Mouse (Mus musculus) forebrain, embryonic 12.5 days (tissue): ENCODE measurements at regions not wholly inside any gene's neighbourhood (a gene's known extent, or its start where the extent isn't known, plus 50 kb on each side); places are given as distances from the start of the nearest gene placed in this dataset.
A peak's percentile ranks its signal among the peaks of the same experiment; 100 is the strongest.

Experiments used
- ATAC-seq: fragments of 200-750 bp; cut with Nextera tagmentation; 2 replicates; pipeline ENCODE4 v1.8.0; 2017; ENCODE audit warnings: moderate TSS enrichment; ENCODE audit not compliant: low FRiP score
- H3K27ac ChIP-seq: fragments of 300-500 bp; sonication (generic); 2 replicates; pipeline ENCODE4 v1.5.1; 2016; ENCODE audit warnings: mild to moderate bottlenecking
- H3K27me3 ChIP-seq: fragments of 300-500 bp; sonication (generic); 2 replicates; pipeline ENCODE4 v1.6.1; 2016; ENCODE audit warnings: mild to moderate bottlenecking
- H3K36me3 ChIP-seq: fragments of 300-500 bp; sonication (generic); replicated peaks from 2 replicates; pipeline ENCODE4 v1.6.1; 2016; ENCODE audit warnings: mild to moderate bottlenecking
- H3K4me1 ChIP-seq: fragments of 300-500 bp; sonication (generic); 2 replicates; pipeline ENCODE4 v1.6.1; 2016
- H3K4me2 ChIP-seq: fragments of 300-500 bp; sonication (generic); 2 replicates; pipeline ENCODE4 v1.6.1; 2016; ENCODE audit warnings: mild to moderate bottlenecking, moderate library complexity
- H3K4me3 ChIP-seq: fragments of 300-500 bp; sonication (generic); replicated peaks from 2 replicates; pipeline ENCODE4 v1.5.1; 2016; ENCODE audit warnings: mild to moderate bottlenecking
- H3K9ac ChIP-seq: fragments of 300-500 bp; sonication (generic); 2 replicates; pipeline ENCODE4 v1.6.1; 2016; ENCODE audit warnings: mild to moderate bottlenecking
- H3K9me3 ChIP-seq: fragments of 300-500 bp; sonication (generic); 2 replicates; pipeline ENCODE4 v1.6.1; 2016
- WGBS: fragments of 180-500 bp; shearing (Covaris S2); methylation state at CpG from one replicate; pipeline ENCODE4 v1.1.7; 2016; 5-methylcytosine and 5-hydroxymethylcytosine counted together

DNA sequence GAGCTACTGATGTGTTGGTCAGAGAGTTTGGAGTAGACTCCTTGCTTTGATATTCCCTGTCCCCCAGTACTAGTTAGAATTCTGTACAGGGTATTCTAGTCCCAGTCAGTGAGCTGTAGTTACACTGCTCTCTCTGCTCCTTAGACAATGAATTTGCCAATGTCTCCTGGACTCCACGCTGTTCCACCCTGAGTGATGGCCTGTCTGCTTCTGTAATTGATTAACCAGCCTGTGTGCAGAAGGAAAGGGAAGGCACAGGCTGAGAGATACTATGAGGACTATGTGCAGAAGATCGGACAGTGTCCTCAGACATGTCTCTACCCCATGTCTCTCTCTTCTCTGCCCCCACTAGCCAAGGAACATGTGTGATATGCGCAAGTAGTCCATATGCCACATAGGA is 209.9 kb downstream of the Brms1l start:
- no peaks in the 10 kb centered on the region for H3K36me3 ChIP-seq
- no peaks in the 10 kb centered on the region for H3K4me1 ChIP-seq
- H3K27ac ChIP-seq: no peak overlapping the region
- H3K27me3 ChIP-seq: no peaks in the 10 kb centered on the region; the same call in 1 of the 2 replicates
- ATAC-seq: no peak
- H3K9ac ChIP-seq: no peak overlapping the region
- H3K4me2 ChIP-seq: no peak overlapping the region
- no peaks in the 10 kb centered on the region for H3K9me3 ChIP-seq
- H3K4me3 ChIP-seq: no peak overlapping the region
- WGBS: 86% methylated on average over 3 of the region's 3 CpGs

DNA sequence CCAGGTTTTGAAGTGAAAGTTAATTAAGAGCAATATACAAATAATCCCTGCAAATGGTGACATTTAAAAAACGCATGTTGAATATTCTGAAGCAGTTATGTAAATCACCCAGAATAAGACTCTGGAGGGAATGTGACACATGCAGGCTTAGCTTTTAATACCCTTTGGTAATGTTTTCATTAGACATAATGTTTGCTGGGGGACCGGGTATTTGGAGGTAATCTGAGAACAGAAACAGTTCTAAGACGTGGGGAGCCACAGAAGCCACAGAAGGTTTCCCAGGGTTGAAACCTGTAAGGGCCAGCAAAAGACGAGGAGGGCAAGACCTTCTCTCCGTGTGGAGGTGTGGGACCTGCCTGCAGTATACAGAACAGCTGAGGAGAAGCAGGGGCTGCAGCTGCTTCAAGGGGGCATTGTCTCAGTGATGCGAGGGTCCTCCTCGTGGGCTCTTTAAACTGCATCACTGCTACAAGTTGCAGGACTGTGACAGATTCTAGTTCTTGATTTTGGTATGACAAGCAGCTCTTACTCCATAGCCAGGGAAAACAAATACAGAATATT is 184.9 kb downstream of the Brms1l start:
- ATAC-seq: 0 out of 2 replicates have a peak, but pooled peaks have one; percentile 51
- no peak overlapping the region for H3K9ac ChIP-seq

DNA sequence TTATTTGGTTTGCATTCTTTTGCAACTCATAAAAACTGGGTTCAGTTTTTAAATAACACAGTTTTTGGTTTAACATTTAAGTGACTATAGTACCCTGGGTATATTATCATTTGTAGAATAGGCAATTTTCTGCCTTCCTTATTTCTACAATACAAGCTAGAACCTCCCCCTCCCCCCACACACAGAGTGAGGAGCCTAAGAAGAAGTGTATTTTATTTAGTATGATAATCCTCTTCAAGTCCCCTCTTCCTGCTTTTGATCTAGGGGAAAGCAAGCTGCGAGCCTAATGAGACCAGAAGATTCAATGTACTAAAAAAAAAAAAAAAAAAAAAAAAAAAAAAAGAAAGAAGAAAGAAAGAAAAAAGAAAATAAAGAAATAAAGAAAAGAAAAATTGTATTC is 184.4 kb downstream of the Brms1l start:
- H3K4me1 ChIP-seq: peaks cover 13% of the 10 kb centered on the region
- H3K27me3 ChIP-seq: peaks cover 11% of the 10 kb centered on the region
- no peaks in the 10 kb centered on the region for H3K9me3 ChIP-seq
- H3K4me3 ChIP-seq: no peak overlapping the region
- no peak overlapping the region for H3K4me2 ChIP-seq
- 0% methylated on average over 1 of the region's 1 CpGs for WGBS
- no peaks in the 10 kb centered on the region for H3K36me3 ChIP-seq
- ATAC-seq: no peak
- no peak overlapping the region for H3K27ac ChIP-seq
- no peak overlapping the region for H3K9ac ChIP-seq

More for the DNA sequence above, 184.9 kb downstream of the Brms1l start:
- peaks cover 11% of the 10 kb centered on the region for H3K27me3 ChIP-seq
- 5% methylated on average over 7 of the region's 7 CpGs for WGBS
- peak overlapping the region; percentile 8; the same call in 1 of the 2 replicates for H3K4me2 ChIP-seq
- H3K4me1 ChIP-seq: peaks cover 13% of the 10 kb centered on the region
- H3K9me3 ChIP-seq: no peaks in the 10 kb centered on the region
- no peaks in the 10 kb centered on the region for H3K36me3 ChIP-seq
- H3K27ac ChIP-seq: 0 out of 2 replicates have a peak overlapping the region, but pooled peaks have one; percentile 36
- H3K4me3 ChIP-seq: no peak overlapping the region

GRCm38 (mm10) chr12:56009976-56010375 is 173.9 kb downstream of the Brms1l start:
- Histone ChIP-seq H3K36me3 (no peaks in the 10 kb centered on the region), H3K4me3 (no peak overlapping the region), H3K27ac (no peak overlapping the region), H3K9ac (no peak overlapping the region), H3K27me3 (peaks cover 66% of the 10 kb centered on the region), H3K4me1 (peaks cover 4% of the 10 kb centered on the region), H3K9me3 (no peaks in the 10 kb centered on the region), H3K4me2 (no peak overlapping the region)
- no peak for ATAC-seq
- WGBS: 82% methylated on average over 4 of the region's 4 CpGs

- H3K36me3 ChIP-seq: no peaks in the 10 kb centered on the region
- H3K27me3 ChIP-seq: peaks cover 64% of the 10 kb centered on the region
- H3K4me2 ChIP-seq: no peak overlapping the region
- H3K9ac ChIP-seq: no peak overlapping the region
- H3K4me1 ChIP-seq: peaks cover 16% of the 10 kb centered on the region
- 51% methylated on average over 4 of the region's 4 CpGs for WGBS
- no peak overlapping the region for H3K27ac ChIP-seq
- ATAC-seq: no peak
- no peak overlapping the region for H3K4me3 ChIP-seq
- H3K9me3 ChIP-seq: no peaks in the 10 kb centered on the region
These were observed 169.7 kb downstream of the Brms1l start for GRCm38 (mm10) chr12:56005846-56006245.

- peak; percentile 51 for ATAC-seq
- H3K4me2 ChIP-seq: no peak overlapping the region
- peaks cover 16% of the 10 kb centered on the region for H3K4me1 ChIP-seq
- H3K9ac ChIP-seq: no peak overlapping the region
- WGBS: 5% methylated on average over 6 of the region's 6 CpGs
- H3K27me3 ChIP-seq: peaks cover 63% of the 10 kb centered on the region
- no peaks in the 10 kb centered on the region for H3K36me3 ChIP-seq
- H3K4me3 ChIP-seq: no peak overlapping the region
- H3K9me3 ChIP-seq: no peaks in the 10 kb centered on the region
- H3K27ac ChIP-seq: peak overlapping the region; percentile 59; the same call in 1 of the 2 replicates
These were observed 169.2 kb downstream of the Brms1l start for GRCm38 (mm10) chr12:56005321-56005720.

DNA sequence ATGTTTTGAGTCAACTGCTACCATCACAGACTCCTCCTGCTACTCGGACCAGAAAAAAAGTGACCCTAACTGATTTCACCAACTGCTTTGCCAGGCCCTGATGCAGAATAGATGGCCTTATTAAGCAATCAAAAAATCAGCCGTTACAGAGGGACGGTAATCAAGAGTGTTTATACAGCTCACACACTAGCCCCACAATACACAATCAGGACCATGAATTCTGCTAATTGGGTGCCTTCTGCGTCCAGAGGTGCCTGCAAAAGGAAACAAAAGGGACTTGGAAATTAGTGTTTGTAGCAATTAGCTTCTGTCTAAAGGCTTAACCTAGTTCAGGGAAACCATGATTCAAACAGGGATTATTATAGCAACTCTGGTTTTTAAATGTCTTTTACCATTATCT is 168.4 kb downstream of the Brms1l start:
- Histone ChIP-seq H3K4me1 (peaks cover 16% of the 10 kb centered on the region), H3K27ac (no peak overlapping the region), H3K9me3 (no peaks in the 10 kb centered on the region), H3K4me2 (no peak overlapping the region), H3K9ac (no peak overlapping the region), H3K36me3 (no peaks in the 10 kb centered on the region), H3K27me3 (peaks cover 60% of the 10 kb centered on the region), H3K4me3 (no peak overlapping the region)
- WGBS: 10% methylated on average over 4 of the region's 4 CpGs
- ATAC-seq: peak; percentile 87

DNA sequence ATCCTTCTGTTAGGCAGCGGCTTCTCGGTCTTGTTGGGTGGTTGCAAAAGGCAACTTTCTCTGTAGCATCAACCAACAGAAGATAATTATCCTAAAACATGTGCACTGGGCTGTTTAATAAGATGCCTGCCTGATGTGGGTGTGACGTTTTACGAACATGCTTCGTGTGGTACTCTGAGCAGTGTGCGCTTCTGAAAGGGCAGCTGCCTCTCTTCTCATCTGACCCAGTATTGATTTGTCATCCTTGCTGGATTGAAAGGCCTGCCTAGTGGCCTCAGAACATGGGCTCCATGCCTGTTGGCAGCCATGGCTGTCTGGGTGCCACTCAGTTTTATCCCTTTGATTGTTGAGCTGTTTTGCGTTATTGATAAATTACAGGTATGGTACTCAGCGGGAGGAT is 167.4 kb downstream of the Brms1l start:
- 68% methylated on average over 8 of the region's 8 CpGs for WGBS
- H3K4me2 ChIP-seq: no peak overlapping the region
- H3K27ac ChIP-seq: no peak overlapping the region
- no peaks in the 10 kb centered on the region for H3K36me3 ChIP-seq
- H3K9ac ChIP-seq: no peak overlapping the region
- no peak overlapping the region for H3K4me3 ChIP-seq
- ATAC-seq: no peak
- H3K27me3 ChIP-seq: peaks cover 56% of the 10 kb centered on the region
- H3K4me1 ChIP-seq: peaks cover 16% of the 10 kb centered on the region
- H3K9me3 ChIP-seq: no peaks in the 10 kb centered on the region

- H3K4me2 ChIP-seq: no peak overlapping the region
- peaks cover 42% of the 10 kb centered on the region for H3K27me3 ChIP-seq
- H3K36me3 ChIP-seq: no peaks in the 10 kb centered on the region
- peaks cover 5% of the 10 kb centered on the region; the same call in 1 of the 2 replicates for H3K4me1 ChIP-seq
- WGBS: 49% methylated on average over 3 of the region's 3 CpGs
- H3K27ac ChIP-seq: no peak overlapping the region
- no peaks in the 10 kb centered on the region for H3K9me3 ChIP-seq
- ATAC-seq: no peak
- H3K4me3 ChIP-seq: no peak overlapping the region
- H3K9ac ChIP-seq: no peak overlapping the region
These were observed 160.7 kb downstream of the Brms1l start for GRCm38 (mm10) chr12:55996585-55997377.

DNA sequence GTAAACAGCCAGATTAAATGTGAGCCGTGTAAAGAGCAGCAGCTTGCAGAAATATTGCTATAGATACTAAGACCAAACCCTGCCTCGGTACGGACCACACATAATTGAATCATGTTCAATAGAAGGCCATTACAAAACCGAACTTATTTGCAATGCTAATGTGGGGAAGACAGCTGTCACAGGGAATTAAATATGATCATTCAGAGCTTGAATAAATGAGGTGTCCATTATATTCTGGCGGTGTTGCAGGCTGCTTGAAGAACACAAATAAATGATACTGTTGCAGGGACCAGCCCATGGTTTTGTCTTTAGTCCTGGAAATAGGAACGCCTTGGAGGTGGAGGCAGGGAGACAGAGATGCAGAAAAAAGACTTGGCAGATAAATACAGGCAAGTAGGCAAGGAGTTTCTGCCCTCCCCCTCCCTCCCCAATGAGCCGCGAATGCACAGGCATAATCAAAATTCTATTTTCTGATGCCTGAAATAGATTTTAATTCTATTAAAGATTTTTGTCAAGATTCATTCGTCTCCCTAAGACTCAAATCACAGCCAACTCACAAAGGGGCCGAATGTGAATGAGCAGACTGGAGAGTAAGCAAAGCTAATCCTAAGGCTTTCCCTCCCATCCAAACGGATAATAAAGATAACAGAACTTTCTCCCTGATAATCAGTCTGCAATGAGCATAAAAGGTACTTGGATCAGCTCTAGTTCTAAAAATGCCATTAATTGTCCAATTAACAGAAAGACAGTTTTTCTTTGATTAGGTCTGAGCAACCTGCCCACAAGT is 147.6 kb downstream of the Brms1l start:
- Histone ChIP-seq H3K4me2 (peak overlapping the region; percentile 17), H3K27me3 (peaks cover 41% of the 10 kb centered on the region), H3K9me3 (no peaks in the 10 kb centered on the region), H3K9ac (no peak overlapping the region), H3K27ac (peak overlapping the region; percentile 68), H3K4me3 (no peak overlapping the region), H3K4me1 (peaks cover 21% of the 10 kb centered on the region), H3K36me3 (no peaks in the 10 kb centered on the region)
- peak; percentile 88 for ATAC-seq
- 10% methylated on average over 11 of the region's 11 CpGs for WGBS

GRCm38 (mm10) chr12:55983128-55983527 is 147.0 kb downstream of the Brms1l start:
- peaks cover 43% of the 10 kb centered on the region for H3K27me3 ChIP-seq

GRCm38 (mm10) chr12:55974262-55974661 is 138.1 kb downstream of the Brms1l start:
- Histone ChIP-seq H3K36me3 (no peaks in the 10 kb centered on the region), H3K4me2 (no peak overlapping the region), H3K9me3 (no peaks in the 10 kb centered on the region), H3K4me1 (no peaks in the 10 kb centered on the region), H3K27ac (no peak overlapping the region), H3K9ac (no peak overlapping the region), H3K27me3 (0 out of 2 replicates have a peak, but pooled peaks cover 8% of the 10 kb centered on the region), H3K4me3 (no peak overlapping the region)
- 90% methylated on average over 3 of the region's 3 CpGs for WGBS
- no peak for ATAC-seq

More at GRCm38 (mm10) chr12:55983128-55983527, 147.0 kb downstream of the Brms1l start:
- H3K4me3 ChIP-seq: no peak overlapping the region
- peak; percentile 54 for ATAC-seq
- H3K9ac ChIP-seq: no peak overlapping the region
- no peaks in the 10 kb centered on the region for H3K9me3 ChIP-seq
- peak overlapping the region; percentile 68 for H3K27ac ChIP-seq
- H3K4me2 ChIP-seq: peak overlapping the region; percentile 17
- WGBS: 32% methylated on average over 3 of the region's 3 CpGs
- no peaks in the 10 kb centered on the region for H3K36me3 ChIP-seq
- peaks cover 21% of the 10 kb centered on the region for H3K4me1 ChIP-seq
